Mouse (Mus musculus): Measurements from ENCODE around the gene P3h2.

Gene P3h2

DNA sequence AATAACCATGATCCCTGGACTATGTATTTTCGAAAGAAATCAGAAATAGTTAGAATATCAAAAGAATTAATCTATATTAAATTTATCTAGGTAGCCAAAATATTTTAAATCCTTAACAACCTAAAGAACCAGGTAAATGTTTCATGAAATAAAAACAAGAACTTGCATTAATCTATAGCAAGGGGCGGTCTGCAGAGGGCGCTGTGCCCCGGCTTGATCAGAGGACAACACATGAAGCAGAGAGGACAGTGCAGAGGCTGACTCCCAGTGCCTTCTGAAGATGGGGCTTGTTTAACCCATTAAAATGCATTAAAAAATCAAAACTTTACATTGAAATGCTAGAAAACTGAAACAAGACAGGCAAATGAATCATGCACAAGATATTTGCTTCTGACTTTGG is 121.9 kb downstream of the P3h2 start:
- no peak for DNase-seq (ENCODE audit: low read depth, low spot score)

DNA sequence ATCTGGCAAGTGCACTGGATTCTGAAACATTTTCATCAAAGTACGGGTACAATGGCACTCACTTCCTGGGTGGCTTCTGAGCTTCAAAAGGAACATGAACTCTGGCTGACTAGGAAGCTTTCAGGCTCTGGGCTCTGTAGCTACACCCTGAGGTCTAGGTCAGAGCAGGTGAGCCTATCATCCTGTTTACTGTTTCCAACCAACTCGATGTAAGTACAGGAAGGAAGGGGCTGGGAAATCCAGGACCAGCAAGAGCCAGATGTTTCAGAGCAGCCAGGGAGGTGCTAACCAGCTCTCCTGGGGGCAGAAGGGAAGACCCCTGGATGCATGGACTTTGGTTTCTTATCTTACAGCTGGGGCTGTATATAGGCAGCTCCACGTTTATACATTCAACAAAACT is 126.5 kb downstream of the P3h2 start:
- DNase-seq (ENCODE audit: low read depth, low spot score), result no peak

DNA sequence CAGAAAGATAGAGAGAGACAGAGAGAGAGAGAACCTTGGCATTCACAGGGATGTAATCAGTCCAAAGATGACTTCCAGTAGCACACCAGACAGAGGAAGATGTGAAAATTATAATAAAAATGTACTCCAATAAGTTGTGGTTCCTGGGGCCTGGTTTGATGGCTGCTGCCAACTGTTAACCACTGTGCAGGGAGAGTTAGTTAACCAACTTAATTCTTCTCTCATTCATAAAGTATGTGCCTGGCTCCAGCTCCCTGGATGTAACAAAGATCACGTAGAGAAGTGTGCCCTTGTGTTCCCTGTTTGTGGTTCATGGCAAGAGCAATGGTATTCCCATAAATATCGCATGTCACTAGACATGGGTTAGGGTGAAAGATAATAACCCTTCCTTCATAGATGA is 128.4 kb downstream of the P3h2 start:
- no peak for DNase-seq (ENCODE audit: low read depth, low spot score)

DNA sequence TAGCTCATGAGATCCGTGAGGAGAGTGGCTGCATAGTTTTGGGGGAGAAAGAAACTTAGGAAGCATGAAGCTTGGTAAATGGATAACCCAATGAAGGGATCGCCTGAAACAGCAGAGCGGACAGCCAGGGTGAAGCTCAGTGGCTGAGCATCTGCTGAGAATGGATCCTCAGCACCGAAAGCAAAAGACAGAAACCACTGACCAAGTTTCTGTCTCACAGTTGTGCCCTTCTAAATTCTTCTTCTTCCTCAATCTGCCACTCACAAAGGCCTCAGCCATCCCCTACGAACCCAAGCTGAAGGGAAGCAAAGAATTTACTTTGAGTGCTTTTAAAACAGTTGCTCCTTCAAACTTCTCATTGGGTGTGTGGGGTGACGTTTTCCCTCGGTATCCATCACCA is 134.3 kb downstream of the P3h2 start:
- no peak for DNase-seq (ENCODE audit: low read depth, low spot score)

DNA sequence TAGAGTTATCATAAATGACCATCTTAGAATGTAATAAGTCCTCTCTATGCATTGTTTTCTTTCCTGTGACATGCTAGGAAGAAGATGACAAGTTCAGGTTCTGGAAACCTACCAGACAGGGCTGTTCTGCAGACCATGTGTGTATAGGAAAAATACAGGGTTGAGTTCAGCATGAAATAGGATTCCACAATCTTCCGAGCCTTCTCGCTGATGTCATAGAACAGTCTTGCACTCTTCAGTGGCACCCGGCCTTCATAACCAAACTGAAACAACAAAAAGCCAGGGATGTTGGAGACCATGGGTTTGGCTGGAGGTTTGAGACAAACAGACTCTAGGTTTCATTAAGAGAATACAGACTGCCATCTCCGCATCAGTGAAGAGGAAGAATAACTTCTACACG is 134.9 kb downstream of the P3h2 start:
- DNase-seq (ENCODE audit: low read depth, low spot score), result no peak

DNA sequence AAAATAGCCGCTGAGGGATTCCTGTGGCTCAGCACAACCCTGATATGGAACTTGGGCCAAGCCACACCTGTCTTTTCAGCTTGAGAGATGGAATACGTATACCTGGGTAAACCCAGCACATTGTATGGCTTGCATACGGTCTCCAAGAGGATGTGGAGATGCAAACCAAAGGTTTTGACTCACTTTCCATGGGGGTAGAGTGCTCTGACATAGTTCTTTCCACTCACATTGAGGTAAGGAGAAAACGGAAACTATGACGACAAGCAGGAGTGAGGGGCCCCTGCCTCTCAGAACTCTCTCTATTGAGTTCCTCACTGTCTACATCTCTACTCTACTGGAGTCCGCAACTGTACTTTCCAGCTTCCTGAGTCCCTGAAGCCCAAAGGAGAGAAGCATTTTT is 135.4 kb downstream of the P3h2 start:
- no peak for DNase-seq (ENCODE audit: low read depth, low spot score)

DNA sequence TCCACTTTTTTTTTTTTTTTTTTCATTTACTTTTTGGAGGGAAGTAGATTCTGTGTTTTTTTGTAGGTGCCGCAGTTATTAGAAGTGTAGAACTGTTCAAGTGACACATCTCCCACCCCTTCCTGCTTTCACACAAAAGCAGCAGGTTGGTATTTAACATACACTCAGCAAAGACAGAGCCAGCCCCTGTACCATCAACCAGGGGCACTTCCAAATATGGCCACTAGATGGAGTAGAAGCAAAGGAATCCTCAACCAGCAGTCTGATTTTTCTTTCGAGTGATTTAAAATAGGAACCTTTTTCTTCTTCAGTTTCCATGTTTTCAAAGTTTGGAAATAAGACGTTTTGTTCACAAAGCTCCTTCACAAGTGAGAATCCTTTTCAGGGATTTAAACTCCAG is 138.3 kb downstream of the P3h2 start:
- DNase-seq (ENCODE audit: low read depth, low spot score), result peak; percentile 12

DNA sequence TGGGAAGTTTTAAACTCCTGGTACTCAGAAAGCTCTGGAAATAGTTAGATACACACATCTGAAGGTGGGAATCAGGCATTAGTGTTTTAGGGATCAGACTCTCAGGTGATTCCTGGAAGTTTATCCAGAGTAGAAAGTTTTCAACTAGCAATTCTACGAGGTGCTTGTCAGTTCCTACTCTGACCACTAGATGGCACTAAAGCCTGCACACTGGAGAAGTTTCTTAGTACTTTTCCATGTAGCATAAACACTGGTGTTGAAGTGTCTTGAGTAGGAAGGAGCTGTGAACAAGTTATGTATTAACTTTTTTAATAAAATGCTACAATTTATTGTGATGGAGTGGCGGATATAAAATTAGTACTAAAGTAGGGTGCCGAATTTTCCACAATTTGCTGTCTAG is 141.7 kb downstream of the P3h2 start:
- peak; percentile 29 for DNase-seq (ENCODE audit: low read depth, low spot score)

DNA sequence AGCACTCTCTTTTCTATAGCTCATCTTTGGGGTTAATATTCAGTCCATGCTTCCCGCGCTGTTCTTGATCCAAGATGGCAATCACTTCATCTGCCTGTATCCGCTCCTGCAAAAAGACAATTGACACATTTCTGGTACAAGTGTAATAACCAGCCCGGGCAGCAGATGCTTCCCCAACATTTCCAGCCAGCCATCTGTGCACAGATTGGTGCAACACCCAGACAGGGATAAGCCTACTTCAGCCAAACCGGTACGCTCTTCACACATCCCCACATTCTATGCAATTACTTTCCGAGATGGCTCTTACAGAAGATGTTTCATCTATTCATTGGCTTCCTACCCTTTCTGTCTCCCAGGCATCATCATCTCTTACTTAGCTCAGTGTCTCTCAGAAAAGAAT is 145.2 kb downstream of the P3h2 start:
- DNase-seq (ENCODE audit: low read depth, low spot score), result no peak

DNA sequence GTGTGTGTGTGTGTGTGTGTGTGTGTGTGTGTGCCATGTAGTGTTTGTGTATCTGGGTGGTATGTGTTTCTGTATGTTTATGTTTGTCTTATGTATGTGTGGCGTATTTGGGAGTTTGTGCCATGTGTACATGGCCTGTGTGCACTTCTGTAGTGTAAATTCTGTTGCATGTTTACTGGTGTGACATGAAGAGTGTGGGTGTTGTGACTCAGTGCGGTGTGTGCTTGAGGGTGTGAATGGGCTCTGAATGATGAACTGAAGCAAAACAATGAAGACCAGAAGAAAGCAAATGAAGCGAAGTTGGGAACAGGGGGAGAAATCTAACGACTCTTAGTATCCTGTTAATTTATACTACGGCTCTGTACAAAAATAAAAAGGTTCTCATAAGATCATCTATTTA is 145.7 kb downstream of the P3h2 start:
- DNase-seq (ENCODE audit: low read depth, low spot score), result no peak

DNA sequence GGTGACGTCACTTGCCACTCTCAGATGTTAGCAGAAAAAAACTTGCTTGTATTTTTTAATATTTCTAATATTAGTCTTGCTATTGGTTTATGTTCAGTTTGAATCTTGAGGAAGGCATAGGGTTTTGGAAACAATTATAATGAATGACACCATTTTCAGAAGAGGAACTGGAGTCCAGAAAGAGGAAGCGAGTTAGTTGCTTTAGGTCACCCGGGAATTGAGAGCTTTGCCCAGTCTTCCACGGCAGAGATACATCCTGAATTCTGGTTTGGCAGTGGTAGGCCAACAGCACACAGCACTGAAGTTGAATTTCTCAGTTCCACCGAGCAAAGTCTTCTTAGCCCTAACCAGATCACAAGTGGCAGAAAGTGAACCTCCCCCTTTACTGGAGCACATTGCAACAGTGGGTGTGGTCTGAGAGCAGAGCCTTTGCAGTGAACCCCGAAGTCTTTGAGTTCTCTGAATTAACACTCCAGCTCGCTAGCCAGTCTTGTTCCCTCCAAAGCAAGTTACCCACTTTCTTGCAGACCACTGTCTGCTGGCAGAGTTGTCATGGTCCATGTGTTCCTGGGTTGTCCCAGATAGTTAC is 146.8 kb downstream of the P3h2 start:
- no peak for DNase-seq (ENCODE audit: low read depth, low spot score)

DNA sequence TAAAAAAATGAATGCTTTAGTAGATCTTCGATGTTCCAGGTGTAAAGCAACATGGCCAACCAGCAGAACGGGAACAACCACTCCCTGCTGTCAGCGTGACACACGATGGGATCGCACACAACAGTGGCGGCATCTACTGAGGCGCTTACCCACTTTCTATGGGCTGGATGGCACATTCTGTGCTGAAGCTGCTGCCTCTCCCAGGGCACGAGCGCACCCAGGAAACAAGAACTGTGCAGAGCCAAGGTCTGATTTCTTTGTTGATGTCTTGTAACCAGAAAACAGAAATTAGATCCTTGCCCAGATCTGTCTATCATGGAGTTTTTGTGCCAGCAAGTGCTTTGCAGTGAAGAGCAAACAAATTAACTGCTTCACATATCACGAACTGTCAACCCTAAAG is 147.4 kb downstream of the P3h2 start:
- DNase-seq (ENCODE audit: low read depth, low spot score), result no peak

DNA sequence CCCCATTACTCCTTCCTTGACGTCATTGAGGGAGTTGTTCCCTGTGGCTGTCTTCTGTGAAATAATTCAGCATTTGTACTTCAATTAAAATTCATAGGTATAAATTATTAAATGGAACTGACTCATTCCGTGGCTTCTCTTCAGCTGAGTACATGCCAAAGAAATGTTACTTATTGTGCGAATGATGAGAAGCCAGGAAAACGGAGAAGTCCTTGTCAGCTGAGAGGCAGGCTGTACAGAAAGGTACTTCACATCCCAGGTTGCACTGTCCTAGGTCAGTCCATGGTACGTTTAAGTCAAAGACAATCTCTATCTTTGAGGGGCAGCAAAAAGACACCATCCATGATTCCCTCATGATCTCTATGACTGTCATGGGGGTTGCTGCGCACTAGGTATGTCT is 148.8 kb downstream of the P3h2 start:
- DNase-seq (ENCODE audit: low read depth, low spot score), result no peak

DNA sequence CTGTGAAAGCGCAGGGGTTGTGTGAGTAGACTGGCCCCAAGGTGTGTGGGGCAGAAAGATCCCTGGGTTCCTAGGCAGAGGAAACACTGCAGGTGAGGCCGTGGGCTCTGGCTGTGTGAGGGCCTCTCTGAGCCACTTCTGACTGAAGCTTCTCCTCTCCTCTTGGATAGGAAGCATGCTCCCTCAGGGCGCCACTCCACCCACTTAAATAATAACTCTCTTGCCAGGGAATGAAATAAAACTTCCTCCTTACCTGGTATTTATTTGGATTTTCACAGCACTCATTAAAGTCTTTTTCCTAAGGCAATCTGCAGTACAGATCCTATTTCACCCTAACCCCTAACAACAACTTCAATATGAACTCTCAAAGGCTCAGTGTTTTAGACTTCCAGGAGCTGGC is 151.0 kb downstream of the P3h2 start:
- no peak for DNase-seq (ENCODE audit: low read depth, low spot score)

DNA sequence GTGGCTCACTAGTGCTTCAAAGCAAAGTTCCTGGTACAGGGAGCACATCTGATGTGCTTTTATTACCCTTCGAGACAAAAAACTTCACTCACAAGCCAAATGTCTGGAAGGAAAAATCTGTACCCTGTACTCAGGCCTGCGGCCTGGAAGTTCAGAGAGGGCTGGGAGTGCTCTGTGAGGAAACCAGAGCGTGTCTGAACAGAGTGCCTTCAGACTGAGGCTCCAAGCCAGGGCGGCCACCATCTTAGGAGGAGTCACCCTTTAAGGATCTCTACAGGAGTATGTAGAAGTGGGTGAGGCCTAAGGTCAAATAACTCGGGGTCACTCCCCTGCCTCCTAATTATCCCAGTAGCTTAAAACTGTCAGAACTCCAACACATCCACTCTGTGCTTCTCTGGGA is 152.2 kb downstream of the P3h2 start:
- no peak for DNase-seq (ENCODE audit: low read depth, low spot score)

DNA sequence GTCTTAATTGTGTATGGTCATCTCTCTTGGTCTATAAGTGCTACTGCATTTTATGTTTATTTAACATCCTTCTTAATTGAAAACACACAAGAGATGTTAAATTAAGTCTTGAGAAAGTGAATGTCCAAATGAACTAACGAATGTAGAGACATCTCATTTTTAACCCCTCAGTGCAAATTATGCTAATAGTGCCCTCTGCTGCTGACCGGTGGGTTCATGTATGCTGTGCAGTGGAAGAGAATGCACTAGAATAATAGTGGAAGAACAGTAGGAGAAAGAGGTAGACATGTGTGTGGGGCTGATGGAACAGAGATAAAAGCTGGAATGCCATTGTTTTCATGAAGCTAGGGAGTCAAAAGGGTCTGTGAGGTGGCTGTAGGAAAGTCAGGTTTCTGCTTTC is 153.6 kb downstream of the P3h2 start:
- DNase-seq (ENCODE audit: low read depth, low spot score), result no peak

DNA sequence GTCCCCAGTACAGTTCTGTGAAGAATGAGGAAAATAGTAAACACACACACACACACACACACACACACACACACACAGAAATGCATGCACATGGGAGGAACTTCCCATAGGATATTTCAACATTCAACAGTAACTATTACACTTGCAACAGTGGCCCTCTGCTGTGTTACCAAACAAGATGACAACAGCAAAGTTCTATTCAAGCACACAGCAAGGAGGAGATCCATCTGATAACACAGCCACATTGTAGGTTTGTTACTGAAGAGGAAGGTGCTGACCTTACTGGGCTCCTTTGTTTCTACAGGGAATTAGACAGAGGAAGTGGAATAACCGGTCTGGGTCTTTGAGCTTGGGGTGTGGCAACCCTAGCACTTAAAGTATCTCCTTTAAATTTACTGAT is 157.5 kb downstream of the P3h2 start:
- DNase-seq (ENCODE audit: low read depth, low spot score), result no peak

DNA sequence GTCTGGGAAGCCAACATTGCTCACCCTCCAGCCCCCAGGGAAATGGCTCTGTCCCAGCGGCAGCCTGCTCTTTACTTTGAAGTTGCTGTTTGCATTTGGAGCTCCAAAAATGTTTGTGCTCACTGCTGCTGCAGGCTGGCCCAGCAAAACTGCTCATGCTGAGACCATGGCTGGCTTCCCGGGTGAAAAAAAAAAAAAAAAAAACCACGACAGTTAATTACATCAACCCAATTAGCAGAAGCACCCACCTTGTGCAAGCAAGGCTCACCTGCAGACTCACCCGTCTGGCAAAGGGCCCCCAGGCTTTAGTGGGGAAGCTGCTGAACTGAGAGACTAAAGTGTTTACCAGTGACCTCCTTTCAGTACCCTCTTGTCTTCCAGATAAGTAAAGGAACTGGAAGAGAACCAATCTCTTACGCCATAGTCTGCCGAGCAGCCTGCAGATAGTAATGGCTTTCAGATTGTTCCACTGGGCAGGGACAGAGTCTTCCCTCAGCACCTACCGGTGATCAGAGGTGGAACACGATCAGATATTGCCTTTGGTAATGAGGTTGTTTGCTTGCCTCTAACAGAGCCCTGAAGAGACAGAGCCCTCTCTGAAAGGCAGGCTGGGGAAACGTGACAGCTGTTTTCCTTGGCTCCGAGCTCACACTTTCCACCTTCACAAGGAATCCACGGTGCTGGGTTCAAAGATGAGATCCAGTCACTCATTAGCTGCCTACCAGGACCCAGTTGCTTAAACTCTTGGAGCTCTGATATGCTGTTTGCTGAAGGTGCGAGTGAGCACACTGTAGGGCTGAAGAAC is 160.2 kb downstream of the P3h2 start:
- DNase-seq (ENCODE audit: low read depth, low spot score), result no peak

DNA sequence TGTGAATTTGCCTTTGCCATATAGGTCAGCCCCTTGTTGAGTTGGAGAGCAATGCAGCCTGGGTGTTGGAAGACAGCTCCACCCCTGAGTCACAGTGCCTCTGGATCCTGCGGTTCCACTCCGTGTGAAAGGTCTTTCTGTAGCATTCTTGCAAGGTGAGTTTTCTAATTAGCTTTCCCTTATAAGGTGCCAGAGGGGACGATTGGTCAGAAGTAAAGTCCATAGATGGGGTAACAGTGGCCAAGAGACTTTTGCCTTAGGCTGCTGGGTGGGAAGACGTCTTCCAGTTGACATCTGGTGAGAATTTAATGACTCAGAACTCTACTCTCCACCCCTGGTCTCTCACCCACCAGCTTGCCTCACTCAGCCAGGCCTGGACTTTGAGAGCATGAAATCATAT is 163.3 kb downstream of the P3h2 start:
- DNase-seq (ENCODE audit: low read depth, low spot score), result no peak

DNA sequence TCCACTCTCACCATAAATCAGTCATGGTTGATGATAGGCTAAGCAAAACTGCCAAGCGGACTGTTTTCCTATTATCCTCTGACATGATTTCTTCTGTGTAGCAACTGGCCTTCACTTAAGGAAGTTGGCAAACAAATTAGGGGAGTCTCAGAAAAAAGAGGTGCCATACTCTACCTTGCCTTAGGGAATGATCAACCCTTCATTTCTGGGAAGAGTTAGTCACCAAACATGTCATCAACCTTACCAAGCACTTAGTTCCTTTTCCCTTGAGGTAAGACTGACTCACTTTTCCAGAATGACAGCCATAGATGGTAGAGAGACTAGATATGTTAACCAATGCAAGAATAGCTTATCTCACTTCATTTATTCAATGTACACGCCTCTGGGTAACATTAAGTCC is 171.4 kb downstream of the P3h2 start:
- DNase-seq (ENCODE audit: low read depth, low spot score), result no peak

DNA sequence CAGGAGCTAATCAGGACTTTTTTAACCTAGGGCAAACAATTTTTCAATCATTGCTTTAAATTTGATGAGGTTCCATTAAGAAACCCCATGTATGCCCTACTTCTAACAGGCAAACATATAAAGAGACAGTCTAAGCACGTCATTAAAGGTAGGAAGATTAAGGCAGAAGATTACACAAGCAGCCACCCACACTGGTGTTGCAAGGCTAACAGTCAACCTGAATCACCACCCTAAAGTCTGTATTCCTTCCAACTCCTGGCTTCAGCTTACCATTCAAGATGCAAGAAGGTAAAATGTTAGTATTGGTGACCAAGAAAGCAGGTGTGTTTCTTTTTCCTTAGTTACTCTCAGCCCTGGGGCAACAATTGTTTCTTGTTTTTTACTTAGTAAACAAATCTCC is 193.4 kb downstream of the P3h2 start:
- no peak for DNase-seq (ENCODE audit: low read depth, low spot score)

Measured in c-Kit-negative CD71-positive TER-119-positive erythroid progenitor cells, embryonic 14.5 days (primary cell).